Mouse (Mus musculus) ES-Bruce4 (cell line): ENCODE measurements around the gene Cdc25b.

Source experiments
- CTCF ChIP-seq: IDR thresholded peaks from one replicate; pipeline ENCODE4 v1.8.1; 2011; ENCODE audit warnings: low read depth, low read length
- POLR2A ChIP-seq: IDR thresholded peaks from one replicate; pipeline ENCODE4 v1.8.1; 2011; ENCODE audit warnings: low read length; ENCODE audit not compliant: insufficient read depth

DNA sequence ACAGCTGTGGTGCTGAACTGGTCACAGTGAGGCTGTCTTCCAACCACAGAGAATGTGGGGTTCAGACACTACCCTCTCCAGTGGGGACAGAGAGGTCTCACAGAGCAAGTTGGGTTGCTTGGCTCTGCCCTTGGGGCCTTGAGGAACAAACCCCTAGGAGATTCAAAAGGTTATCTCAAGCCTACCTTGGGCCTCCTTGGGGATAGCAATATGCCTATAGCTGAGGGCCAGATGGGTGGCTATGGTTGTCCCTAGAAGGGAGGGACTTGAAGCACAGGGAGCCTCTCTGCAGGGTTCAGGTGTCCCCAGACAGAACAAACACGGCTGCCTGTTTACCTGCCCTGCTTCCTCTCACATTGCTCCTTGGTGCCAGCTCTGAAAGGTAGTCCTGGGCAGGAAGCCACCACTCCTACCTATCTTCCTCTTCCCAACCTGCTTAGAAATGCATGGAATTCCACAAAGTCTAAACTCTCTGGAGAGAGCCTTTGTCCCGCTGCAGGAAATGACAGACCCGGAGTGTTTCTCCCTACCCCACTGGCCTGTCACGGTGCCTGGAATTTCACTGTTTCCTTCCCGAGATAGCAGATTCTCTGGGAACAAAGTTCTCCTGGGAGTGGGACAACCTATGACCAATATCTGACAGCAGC lies 46.7 kb upstream of the Cdc25b start:
- TF ChIP-seq CTCF (no peak), POLR2A (no peak)
